Mouse (Mus musculus) layer of hippocampus, adult 2 months (tissue): ENCODE results near the gene Neurog1. TPM values are rescaled to one million over a fixed set of nuclear protein-coding genes. Genes with fewer than 3 reads are reported as not detected.

Experiments used
- DNase-seq, 2 experiments: peaks; one replicate each; pipeline ENCODE4 v3.0.0; 2022; ENCODE audit warnings: low spot score in 2 of 2
- H3K27ac ChIP-seq: fragments of 200-600 bp; 2 replicates; pipeline ENCODE4 v1.8.1; 2022
- H3K4me3 ChIP-seq: fragments of 200-600 bp; 2 replicates; pipeline ENCODE4 v1.8.1; 2022; ENCODE audit warnings: mild to moderate bottlenecking
- CTCF ChIP-seq: fragments of 200-600 bp; conservative IDR thresholded peaks from 2 replicates; pipeline ENCODE4 v1.8.1; 2022; ENCODE audit warnings: antibody characterized with exemption, mild to moderate bottlenecking, moderate library complexity
- long read RNA-seq, 2 experiments: library from polyadenylated mRNA; stranded (forward); transcript quantifications; one replicate each; pipeline ENCODE4 v2.0.0; 2021; ENCODE audit warnings: borderline mapping rate in 2 of 2
- total RNA-seq, 2 experiments: library from RNA; stranded (reverse); gene quantifications; 2 replicates each; pipeline ENCODE4 v1.2.3; 2021

Neurog1 gene
- under 1 TPM in 1 of 2 experiments, not detected in 1; 0.20 TPM for total RNA-seq
- long read RNA-seq, experiment 1, partial matches to known transcripts: 0 of 1 reads
- long read RNA-seq, experiment 1, other reads (novel, unspliced or antisense): 0 of 1 reads
- long read RNA-seq, experiment 2: 0 reads

DNA sequence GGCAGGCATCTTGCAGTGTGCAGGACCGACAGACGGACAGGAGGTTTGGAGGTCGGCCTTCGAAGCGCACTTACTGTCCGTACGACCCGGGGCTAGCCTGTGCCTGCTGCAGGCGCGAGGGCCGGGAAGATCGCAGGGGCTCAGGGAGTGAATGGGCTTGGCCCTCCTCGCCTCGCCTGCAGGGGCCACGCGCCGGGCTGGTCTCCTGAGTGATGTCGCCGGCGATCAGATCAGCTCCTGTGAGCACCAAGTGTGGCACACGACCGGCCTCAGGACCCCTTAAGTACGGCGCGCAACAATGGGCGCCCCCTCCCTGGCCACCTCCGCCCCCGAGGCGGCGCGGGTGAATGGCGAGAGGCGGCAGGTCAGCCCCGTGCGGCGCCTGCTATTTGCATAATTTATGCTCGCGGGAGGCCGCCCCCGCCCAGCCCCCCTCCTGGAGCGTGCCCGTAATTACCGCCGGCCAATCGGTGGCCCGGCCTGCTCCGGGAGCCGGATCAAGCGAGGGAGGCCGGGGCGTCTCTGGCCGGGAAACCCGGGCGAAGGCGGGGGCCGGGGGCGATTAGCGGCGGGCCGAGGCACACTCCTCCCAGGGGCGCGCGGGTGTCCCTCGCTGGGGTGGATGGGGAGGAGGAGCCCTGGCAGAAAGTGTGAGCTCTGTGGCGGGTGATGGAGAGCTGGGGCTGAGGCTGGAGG, at the start of gene Neurog1:
Neurog1 (minus strand) TSS at position 240 of the 696 bp plus-strand sequence.
- H3K4me3 ChIP-seq: peak within 1 kb of the TSS; percentile 32; the same call in 1 of the 2 replicates
- DNase-seq: peak; percentile 26 to 42

DNA sequence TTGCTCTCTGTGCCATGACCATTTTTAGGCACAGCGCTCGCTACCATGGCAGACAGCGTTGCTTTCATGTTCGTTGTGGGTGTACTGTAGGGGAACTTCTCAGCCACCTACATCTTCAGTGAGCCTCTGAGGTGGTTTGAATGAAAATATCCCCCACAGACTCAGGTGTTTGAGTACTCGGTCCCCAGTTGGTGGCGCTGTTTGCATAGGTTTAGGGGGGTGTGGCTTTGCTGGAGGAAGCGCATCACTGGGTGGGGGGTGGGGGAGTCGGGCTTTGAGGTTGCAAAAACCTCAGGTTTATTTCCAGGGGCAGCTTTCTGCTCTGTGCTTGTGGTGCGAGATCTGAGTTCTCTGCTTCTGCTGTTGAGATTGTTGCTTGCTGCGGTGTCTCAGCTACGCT, 47.4 kb upstream of the Neurog1 start:
- Histone ChIP-seq H3K4me3 (no peak overlapping the region), H3K27ac (no peak overlapping the region)
- DNase-seq: no peak
- TF ChIP-seq CTCF: no peak

More for the DNA sequence above, at the start of gene Neurog1:
- no peak within 1 kb of the TSS for H3K27ac ChIP-seq
- no peak for TF ChIP-seq CTCF

DNA sequence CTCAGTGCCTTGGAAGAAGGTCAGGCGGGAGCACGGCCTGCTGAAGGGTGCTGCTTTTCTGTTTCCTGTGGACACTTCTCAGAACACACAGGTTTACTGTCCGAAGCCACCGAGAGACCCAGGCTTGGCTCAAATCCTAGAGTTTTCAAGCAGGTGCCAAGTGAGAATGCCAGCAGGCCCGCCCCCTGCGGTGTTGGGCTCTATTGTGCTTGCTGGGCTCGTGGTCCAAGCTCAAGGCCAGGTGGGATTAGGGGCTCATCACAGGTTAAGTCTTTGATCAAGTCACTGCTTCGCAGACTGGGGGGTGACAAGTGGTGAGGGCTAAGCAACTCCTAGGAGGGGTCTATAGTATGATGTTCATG, 44.7 kb upstream of the Neurog1 start:
- no peak for TF ChIP-seq CTCF
- Histone ChIP-seq H3K4me3 (peak overlapping the region; percentile 55), H3K27ac (peak overlapping the region; percentile 81; the same call in 1 of the 2 replicates)
- no peak for DNase-seq

DNA sequence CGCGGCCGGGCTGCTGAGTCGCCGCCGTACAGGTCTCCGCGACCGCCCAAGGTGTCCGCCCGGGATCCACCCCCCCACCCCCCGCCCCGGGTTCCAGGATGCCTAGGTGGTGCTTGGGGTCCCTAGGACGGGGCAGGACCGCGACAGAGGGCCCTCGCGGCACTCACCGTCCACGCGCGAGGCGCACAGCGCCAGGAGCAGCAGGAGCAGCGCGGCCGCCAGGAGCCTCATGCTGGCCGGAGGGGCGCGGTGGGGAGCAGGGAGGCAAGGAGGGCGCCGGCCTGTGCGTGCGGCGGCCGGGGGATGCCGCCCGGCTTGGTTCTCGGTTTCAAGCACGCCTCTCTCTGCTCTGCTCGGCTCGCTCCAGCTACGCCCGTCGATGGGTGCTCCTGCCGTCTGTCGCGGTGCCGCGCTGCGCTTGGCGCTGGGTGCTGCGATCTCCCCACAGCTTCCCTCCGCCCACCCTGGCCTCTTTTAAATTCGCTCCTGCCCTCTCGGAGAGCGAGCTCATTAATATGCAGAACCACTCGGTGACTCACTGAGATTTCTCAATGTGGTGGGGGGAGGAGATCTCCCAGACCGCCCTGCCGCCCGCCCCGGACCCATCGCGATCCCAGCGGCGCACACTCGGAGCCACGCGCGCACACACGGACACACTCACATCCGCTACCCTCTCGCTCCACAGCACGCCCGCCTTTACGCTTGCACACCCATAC, 44.1 kb upstream of the Neurog1 start, which contains the start of gene Cxcl14:
Cxcl14 (minus strand) TSS at position 609 of the 716 bp plus-strand sequence.
- Histone ChIP-seq H3K27ac (peak within 1 kb of the TSS; percentile 81), H3K4me3 (peak within 1 kb of the TSS; percentile 55)
- DNase-seq: peak; percentile 61 to 67
- TF ChIP-seq CTCF: no peak

DNA sequence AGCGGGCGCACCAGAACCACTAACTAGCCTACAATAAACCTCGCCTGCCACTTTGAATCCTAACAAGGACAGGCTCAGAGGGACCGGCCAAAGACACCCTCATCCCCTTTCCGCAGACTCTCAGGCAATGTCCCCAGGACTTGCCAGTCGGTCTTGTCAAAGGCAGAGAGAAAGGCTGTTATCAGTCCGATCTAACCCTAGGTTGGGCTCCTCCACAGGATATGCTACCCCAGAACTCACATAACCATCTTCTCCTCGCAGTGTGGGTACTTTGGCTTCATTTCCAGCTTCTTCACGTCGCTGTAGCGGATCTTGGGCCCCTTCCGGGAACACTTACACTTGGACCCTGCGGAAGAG, 43.6 kb upstream of the Neurog1 start:
- peak overlapping the region; percentile 55 for H3K4me3 ChIP-seq
- TF ChIP-seq CTCF: no peak
- no peak for DNase-seq
- H3K27ac ChIP-seq: peak overlapping the region; percentile 81

DNA sequence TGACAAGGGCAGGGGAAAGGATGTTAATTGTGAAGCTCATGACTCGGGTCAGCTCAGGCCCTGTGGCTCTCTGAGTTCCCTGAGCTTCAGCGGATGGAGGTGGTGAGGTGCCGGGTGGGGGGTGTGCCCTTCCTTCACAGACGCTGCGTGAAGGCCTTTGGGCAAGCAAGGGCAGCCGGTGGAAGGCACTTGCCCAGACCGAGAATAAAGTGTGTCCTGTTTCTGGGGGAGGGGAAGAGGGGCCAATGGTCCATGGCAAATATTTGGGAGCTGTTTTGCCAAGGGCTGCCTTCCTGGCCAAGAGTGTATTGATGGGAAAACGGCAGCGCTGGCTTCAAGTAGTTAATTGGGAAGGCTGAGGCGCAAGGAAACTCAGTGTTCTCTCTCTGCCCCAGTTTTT, 42.9 kb upstream of the Neurog1 start:
- TF ChIP-seq CTCF: no peak

DNA sequence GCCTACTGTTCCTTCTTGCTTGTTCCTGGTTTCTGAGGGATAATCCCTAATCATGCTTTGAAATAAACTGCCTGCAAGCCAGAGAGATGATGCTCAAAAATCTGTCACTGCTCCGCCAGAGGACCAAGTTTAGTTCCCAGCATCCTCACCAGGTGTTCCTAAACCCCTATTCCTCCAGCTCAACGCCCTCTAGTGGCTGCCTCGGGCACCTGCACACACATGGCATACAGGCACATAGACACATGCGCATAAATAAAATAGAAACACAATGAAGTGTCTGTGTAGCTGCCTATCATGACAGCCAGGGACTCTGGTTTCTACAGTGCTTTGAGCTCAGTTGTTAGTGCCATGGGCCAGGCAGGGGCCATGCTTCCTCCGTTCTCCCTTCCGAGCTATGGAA, 38.0 kb upstream of the Neurog1 start:
- H3K4me3 ChIP-seq: no peak overlapping the region
- peak; percentile 51 for TF ChIP-seq CTCF
- H3K27ac ChIP-seq: no peak overlapping the region
- no peak for DNase-seq

More for the DNA sequence above, 42.9 kb upstream of the Neurog1 start:
- peak; percentile 28 to 60 for DNase-seq
- H3K4me3 ChIP-seq: peak overlapping the region; percentile 55
- peak overlapping the region; percentile 81 for H3K27ac ChIP-seq

DNA sequence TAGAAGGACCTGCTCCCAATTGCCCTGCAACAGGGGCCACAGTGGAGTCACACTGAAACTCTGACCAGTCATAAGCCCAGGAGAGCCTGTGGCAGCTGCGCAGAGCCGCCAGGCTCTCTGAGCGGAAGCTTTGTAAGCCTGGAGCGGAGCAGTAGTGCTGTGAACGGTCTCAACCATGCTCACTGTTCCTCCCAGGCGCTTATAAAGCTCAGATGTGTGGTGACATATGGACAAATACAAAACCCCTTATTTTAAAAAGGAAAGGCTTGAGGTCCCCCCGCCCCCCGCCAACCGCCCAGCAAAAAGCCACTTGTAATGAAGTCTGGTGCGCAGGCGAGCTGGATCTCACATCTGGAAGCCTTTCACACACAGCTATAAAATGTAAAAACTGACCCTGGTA, 37.3 kb upstream of the Neurog1 start:
- TF ChIP-seq CTCF: no peak
- Histone ChIP-seq H3K27ac (no peak overlapping the region), H3K4me3 (no peak overlapping the region)
- DNase-seq: no peak

DNA sequence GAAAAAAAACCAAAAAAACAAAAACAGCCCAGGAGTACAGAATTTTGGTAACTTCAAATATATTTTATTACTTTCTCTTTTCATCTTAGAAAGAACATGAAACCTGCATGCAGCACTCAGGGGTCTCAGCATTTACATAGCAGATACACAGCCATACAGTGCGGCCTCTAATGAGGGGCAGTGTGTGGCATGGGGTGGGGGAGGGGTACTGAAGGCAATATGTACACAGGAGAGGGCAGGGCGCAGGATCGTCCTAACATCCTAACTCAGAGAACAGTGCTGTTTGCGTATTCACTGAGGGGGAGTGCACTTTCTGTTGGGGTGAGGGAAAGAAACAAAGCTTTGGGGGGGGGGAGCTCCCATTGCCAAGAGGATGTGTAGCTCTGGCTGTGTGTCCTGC, 36.6 kb upstream of the Neurog1 start:
- no peak for TF ChIP-seq CTCF
- DNase-seq: no peak
- Histone ChIP-seq H3K27ac (no peak overlapping the region), H3K4me3 (no peak overlapping the region)

DNA sequence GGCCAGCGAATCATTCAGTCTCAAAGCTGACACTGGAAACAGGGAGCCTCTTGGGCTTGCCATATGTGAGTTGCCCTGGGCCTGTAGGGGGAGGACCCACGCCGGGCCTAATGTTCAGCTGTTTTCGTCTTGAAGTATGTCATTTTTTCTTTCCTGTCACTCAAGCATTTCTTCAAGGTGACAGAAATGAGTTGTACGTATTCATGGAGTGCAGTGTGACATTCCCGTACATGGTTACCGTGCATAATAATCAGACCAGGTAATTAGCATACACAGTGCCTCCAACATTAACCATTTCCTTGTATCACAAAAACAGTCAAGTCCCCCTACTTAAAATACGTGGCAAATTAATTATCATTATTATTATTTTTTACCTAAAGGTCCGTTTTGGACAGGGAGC, 35.1 kb upstream of the Neurog1 start:
- Histone ChIP-seq H3K4me3 (no peak overlapping the region), H3K27ac (no peak overlapping the region)
- no peak for TF ChIP-seq CTCF
- DNase-seq: no peak

DNA sequence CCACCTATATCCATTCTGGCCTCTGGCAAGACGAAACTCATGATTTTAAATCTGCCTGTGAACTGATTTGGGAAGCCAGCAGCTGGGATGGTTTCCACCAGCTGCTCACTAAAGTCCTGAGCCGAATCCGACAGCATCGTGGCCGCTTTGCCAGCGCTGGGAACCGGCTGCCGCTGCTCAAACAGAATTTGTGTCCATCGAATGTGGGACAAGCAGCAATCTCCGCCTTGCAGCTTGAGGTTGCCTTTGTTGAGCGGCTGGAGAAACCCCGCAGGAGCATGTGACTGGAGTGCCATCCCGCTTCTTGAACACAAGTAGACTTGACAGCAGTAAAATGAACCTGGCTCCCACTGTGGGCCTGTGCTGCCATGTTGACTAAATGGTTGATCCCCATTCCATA, 31.4 kb upstream of the Neurog1 start:
- H3K4me3 ChIP-seq: no peak overlapping the region
- TF ChIP-seq CTCF: no peak
- no peak overlapping the region for H3K27ac ChIP-seq
- DNase-seq: no peak

DNA sequence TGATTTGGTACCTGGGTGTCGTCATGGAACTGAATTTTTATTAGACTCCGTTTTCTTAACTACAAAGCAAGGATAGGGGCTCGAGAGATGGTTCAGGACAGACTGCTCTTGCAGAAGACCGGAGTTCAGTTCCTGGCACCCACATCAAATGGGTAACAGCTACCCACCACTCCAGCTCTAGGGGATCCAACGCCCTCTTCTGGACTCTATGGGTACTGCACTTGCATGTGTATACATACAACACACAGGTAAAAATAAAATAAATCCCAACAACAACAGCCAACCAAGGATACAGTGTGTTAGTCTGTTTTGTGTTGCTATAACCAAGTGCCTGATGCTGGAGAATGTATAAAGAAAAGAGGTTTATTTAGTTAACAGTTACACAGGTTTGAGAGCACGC, 28.4 kb upstream of the Neurog1 start:
- no peak for DNase-seq
- peak; percentile 69 for TF ChIP-seq CTCF
- no peak overlapping the region for H3K27ac ChIP-seq
- no peak overlapping the region for H3K4me3 ChIP-seq

DNA sequence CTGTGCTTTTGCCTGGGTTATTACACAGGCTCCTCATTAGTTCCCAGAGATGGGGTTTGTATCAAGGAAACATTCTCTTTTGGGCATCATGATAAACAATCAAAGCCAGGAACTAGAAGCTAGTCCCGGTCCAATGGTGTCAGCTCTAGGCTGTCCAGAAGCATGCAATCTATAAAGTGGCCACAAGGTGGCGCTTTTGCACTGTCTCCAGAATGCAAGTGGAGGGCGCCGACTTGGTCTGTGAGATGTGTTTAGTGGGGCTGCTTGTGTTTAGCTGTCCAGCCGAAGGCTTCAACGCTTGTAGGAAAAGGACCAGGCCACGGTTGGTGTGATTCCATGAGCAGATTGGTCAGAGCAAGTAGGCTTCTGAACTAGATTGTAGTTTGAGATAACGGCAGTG, 27.5 kb upstream of the Neurog1 start:
- TF ChIP-seq CTCF: peak; percentile 98
- Histone ChIP-seq H3K27ac (no peak overlapping the region), H3K4me3 (no peak overlapping the region)
- DNase-seq: peak; percentile 81 to 95
